Mouse (Mus musculus) adrenal gland, adult 8-10 months (tissue): ENCODE results near the gene Sh3glb2. TPM values are rescaled to one million over a fixed set of nuclear protein-coding genes. Genes with fewer than 3 reads are reported as not detected.

Source experiments
- DNase-seq: peaks from one replicate; pipeline ENCODE4 v3.0.0; 2022
- microRNA-seq, 2 experiments: library from miRNA; unstranded; fragments of <30 nt; microRNA quantifications; one replicate each; pipeline ENCODE4 v1.2.0; 2022
- total RNA-seq, 4 experiments: library from RNA; stranded (reverse); gene quantifications; 2 replicates each; pipeline ENCODE4 v1.2.4; 2022

Gene Sh3glb2
- total RNA-seq, 4 experiments from 2014 or later = 85.4 to 115 (median 101) TPM

GRCm38 (mm10) chr2:30337179-30337578 is 22.0 kb downstream of the Sh3glb2 start:
- DNase-seq = peak; percentile 89

- DNase-seq = no peak
Observed at GRCm38 (mm10) chr2:30336174-30336915, 22.8 kb downstream of the Sh3glb2 start.

GRCm38 (mm10) chr2:30335324-30335723 is 23.8 kb downstream of the Sh3glb2 start:
- DNase-seq = no peak

GRCm38 (mm10) chr2:30328791-30329190 is 30.3 kb downstream of the Sh3glb2 start:
- DNase-seq = no peak

- no peak for DNase-seq
Observed at GRCm38 (mm10) chr2:30327276-30327675, 31.9 kb downstream of the Sh3glb2 start.

GRCm38 (mm10) chr2:30325296-30325695 is 33.8 kb downstream of the Sh3glb2 start:
- DNase-seq = no peak

- DNase-seq = no peak
Observed at GRCm38 (mm10) chr2:30323111-30323510, 36.0 kb downstream of the Sh3glb2 start.

GRCm38 (mm10) chr2:30319260-30319659 is 39.9 kb downstream of the Sh3glb2 start:
- DNase-seq = no peak

- no peak for DNase-seq
Observed at GRCm38 (mm10) chr2:30316955-30317354, 42.2 kb downstream of the Sh3glb2 start.

GRCm38 (mm10) chr2:30316136-30316535 is 43.0 kb downstream of the Sh3glb2 start:
- DNase-seq = no peak

- DNase-seq = peak; percentile 56
Observed at GRCm38 (mm10) chr2:30311481-30311880, 47.7 kb downstream of the Sh3glb2 start.

- no peak for DNase-seq
Observed at GRCm38 (mm10) chr2:30309351-30309750, 49.8 kb downstream of the Sh3glb2 start.

GRCm38 (mm10) chr2:30306087-30306486 is 53.0 kb downstream of the Sh3glb2 start:
- DNase-seq = no peak

GRCm38 (mm10) chr2:30299966-30300365 is 59.2 kb downstream of the Sh3glb2 start:
- no peak for DNase-seq

GRCm38 (mm10) chr2:30299525-30299924 is 59.6 kb downstream of the Sh3glb2 start:
- no peak for DNase-seq

Small RNA genes lying within 50 kb of the gene (microRNA-seq; reads per million reads assigned to microRNA genes)
- gene Gm47292 = 0 reads per million in 2 experiments

Other genes with a start within 250 kb of the Sh3glb2 start
- gene Zer1, start 234.8 kb downstream of the Sh3glb2 start, total RNA-seq = 10 to 100 TPM; 45.6 to 74.7 (median 58.5) TPM
- gene Tbc1d13, start 225.6 kb downstream of the Sh3glb2 start, total RNA-seq = 10 to 100 TPM; 58.6 to 71.5 (median 64.5) TPM
- gene Endog, start 187.8 kb downstream of the Sh3glb2 start, total RNA-seq = 10 to 100 TPM; 21.9 to 43.0 (median 31.0) TPM
- 10 to 100 TPM; 22.9 to 28.7 (median 28.4) TPM for gene Spout1, start 180.9 kb downstream of the Sh3glb2 start, total RNA-seq
- 10 to 100 TPM; 21.3 to 27.4 (median 22.8) TPM for gene Kyat1, start 153.5 kb downstream of the Sh3glb2 start, total RNA-seq
- gene Lrrc8a, start 121.6 kb downstream of the Sh3glb2 start, total RNA-seq = 10 to 100 TPM; 54.6 to 63.0 (median 57.8) TPM
- 1 to 10 TPM in 3 of 4 experiments, under 1 TPM in 1; 0.58 to 5.3 (median 2.8) TPM for gene Gm28035, start 118.8 kb downstream of the Sh3glb2 start, total RNA-seq
- gene Phyhd1, start 93.1 kb downstream of the Sh3glb2 start, total RNA-seq = 10 to 100 TPM; 12.0 to 20.7 (median 15.4) TPM
- not detected for gene Gm28038, start 78.3 kb downstream of the Sh3glb2 start, total RNA-seq
- gene Dolk, start 73.0 kb downstream of the Sh3glb2 start, total RNA-seq = 10 to 100 TPM; 31.2 to 42.7 (median 37.6) TPM
- gene Nup188, start 72.9 kb downstream of the Sh3glb2 start, total RNA-seq = 10 to 100 TPM; 28.2 to 33.6 (median 30.2) TPM
- 100 to 1,000 TPM in 1 of 4 experiments, 10 to 100 TPM in 3; 80.6 to 104 (median 91.1) TPM for gene Miga2, start 4.9 kb upstream of the Sh3glb2 start, total RNA-seq
- gene Dolpp1, start 32.9 kb upstream of the Sh3glb2 start, total RNA-seq = 10 to 100 TPM; 18.0 to 24.2 (median 19.8) TPM
- gene Crat, start 56.5 kb upstream of the Sh3glb2 start, total RNA-seq = 100 to 1,000 TPM in 1 of 4 experiments, 10 to 100 TPM in 3; 59.0 to 122 (median 95.3) TPM
- 100 to 1,000 TPM; 135 to 153 (median 141) TPM for gene Ptpa, start 56.7 kb upstream of the Sh3glb2 start, total RNA-seq
- 1 to 10 TPM; 3.8 to 7.7 (median 6.8) TPM for gene Ier5l, start 114.9 kb upstream of the Sh3glb2 start, total RNA-seq
- gene Cstad, start 235.7 kb upstream of the Sh3glb2 start, total RNA-seq = 1 to 10 TPM in 3 of 4 experiments, under 1 TPM in 1; 0.81 to 7.0 (median 4.1) TPM